Mouse (Mus musculus) thymus, adult 2 months (tissue): ENCODE data around the gene Fkbp6. TPM values are rescaled to one million over a fixed set of nuclear protein-coding genes. Genes with fewer than 3 reads are reported as not detected.
"Not testable (repeated sequence)": the region's sequence is repeated elsewhere in the genome, so short reads cannot be mapped to it uniquely, and the experiment has no call there.

Experiments
- DNase-seq: peaks from one replicate; pipeline ENCODE4 v3.0.0; 2021
- H3K27ac ChIP-seq: fragments of 200-500 bp; 2 replicates; pipeline ENCODE4 v1.5.1; 2012; ENCODE audit warnings: low read length, control low read depth; ENCODE audit not compliant: control insufficient read depth, insufficient read depth
- H3K27me3 ChIP-seq: fragments of 200-500 bp; 2 replicates; pipeline ENCODE4 v1.6.1; 2012; ENCODE audit warnings: mild to moderate bottlenecking, low read length, moderate library complexity, mixed read lengths; ENCODE audit not compliant: control insufficient read depth, insufficient read depth
- H3K36me3 ChIP-seq: fragments of 200-500 bp; 2 replicates; pipeline ENCODE4 v1.6.1; 2012; ENCODE audit warnings: mild to moderate bottlenecking, low read length, moderate library complexity; ENCODE audit not compliant: control insufficient read depth, insufficient read depth
- H3K4me1 ChIP-seq: fragments of 200-500 bp; replicated peaks from 2 replicates; pipeline ENCODE4 v1.6.1; 2012; ENCODE audit warnings: low read length; ENCODE audit not compliant: control insufficient read depth, insufficient read depth
- H3K4me3 ChIP-seq: fragments of 200-500 bp; 2 replicates; pipeline ENCODE4 v1.5.1; 2012; ENCODE audit warnings: mild to moderate bottlenecking, low read length, control low read depth, moderate library complexity; ENCODE audit not compliant: control insufficient read depth, insufficient read depth
- CTCF ChIP-seq: fragments of 200-500 bp; IDR thresholded peaks from 2 replicates; pipeline ENCODE4 v1.5.1; 2012; ENCODE audit warnings: mild to moderate bottlenecking, control low read depth, low read length, moderate library complexity, borderline replicate concordance; ENCODE audit not compliant: control insufficient read depth, poor library complexity, insufficient read depth; ENCODE audit errors: extremely low read depth
- POLR2A ChIP-seq: fragments of 200-500 bp; IDR thresholded peaks from 2 replicates; pipeline ENCODE4 v1.6.1; 2012; ENCODE audit warnings: mild to moderate bottlenecking, low read length, control low read depth, moderate library complexity; ENCODE audit not compliant: control insufficient read depth, poor library complexity, insufficient read depth; ENCODE audit errors: extremely low read depth
- WGBS: fragments of 180-500 bp; shearing (Covaris S2); methylation state at CpG from one replicate; pipeline ENCODE4 v1.1.7; 2018; 5-methylcytosine and 5-hydroxymethylcytosine counted together
- polyA plus RNA-seq: library from polyadenylated mRNA; depleted of rRNA; stranded (reverse); fragments of >200 nt; gene quantifications from 2 replicates; pipeline ENCODE4 v1.2.3, GENCODE M21; 2012

Gene Fkbp6
- polyA plus RNA-seq, 1 experiment = not detected

DNA sequence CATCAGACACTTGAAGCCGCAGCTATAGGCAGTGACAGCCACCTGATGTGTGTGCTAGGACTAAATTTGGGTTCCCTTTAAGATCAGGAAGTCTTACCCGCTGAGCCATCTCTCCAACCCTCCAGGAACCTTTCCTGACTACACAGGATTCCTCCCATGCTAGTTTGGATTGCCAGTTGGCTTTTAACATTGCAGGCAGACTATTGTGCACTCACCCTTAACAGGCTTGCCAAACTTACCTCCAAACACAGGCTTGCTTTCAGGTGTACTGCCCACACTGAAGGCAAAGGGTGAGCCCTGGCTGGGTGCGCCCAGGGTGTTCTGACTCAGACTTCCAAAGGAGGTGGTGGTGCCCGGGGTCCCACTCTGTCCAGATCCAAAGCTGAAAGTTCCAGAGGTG, 30.8 kb upstream of the Fkbp6 start:
- TF ChIP-seq POLR2A (no peak), CTCF (no peak)
- Histone ChIP-seq H3K4me1 (no peaks in the 10 kb centered on the region), H3K4me3 (no peak overlapping the region), H3K27ac (no peak overlapping the region), H3K36me3 (peaks cover 89% of the 10 kb centered on the region), H3K27me3 (no peaks in the 10 kb centered on the region)
- no peak for DNase-seq
- WGBS = 97% methylated on average over 4 of the region's 4 CpGs

DNA sequence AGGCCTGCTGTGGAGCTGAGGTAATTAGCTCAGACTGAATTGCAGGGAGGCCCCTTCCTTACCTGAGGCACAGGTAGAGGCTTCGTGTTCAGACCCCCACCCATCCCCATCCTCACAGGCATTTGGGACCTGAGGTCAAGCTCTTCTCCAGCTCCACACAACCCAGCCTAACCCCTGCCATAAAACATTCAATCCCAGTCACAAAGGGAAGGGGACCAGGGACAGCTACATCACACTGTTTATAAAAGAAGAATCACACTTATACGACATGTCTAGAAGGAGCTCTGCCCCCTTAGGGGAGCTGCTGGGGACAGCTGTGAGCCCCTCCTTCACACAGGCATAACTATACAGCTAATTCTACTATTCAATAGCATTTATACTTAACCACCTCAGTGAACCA, 26.5 kb upstream of the Fkbp6 start:
- TF ChIP-seq POLR2A (no peak), CTCF (no peak)
- no peak overlapping the region for H3K27ac ChIP-seq
- no peak overlapping the region for H3K4me3 ChIP-seq
- no peaks in the 10 kb centered on the region for H3K4me1 ChIP-seq
- H3K36me3 ChIP-seq = peaks cover 76% of the 10 kb centered on the region
- WGBS = 96% methylated on average over 2 of the region's 2 CpGs
- no peaks in the 10 kb centered on the region for H3K27me3 ChIP-seq
- no peak for DNase-seq

DNA sequence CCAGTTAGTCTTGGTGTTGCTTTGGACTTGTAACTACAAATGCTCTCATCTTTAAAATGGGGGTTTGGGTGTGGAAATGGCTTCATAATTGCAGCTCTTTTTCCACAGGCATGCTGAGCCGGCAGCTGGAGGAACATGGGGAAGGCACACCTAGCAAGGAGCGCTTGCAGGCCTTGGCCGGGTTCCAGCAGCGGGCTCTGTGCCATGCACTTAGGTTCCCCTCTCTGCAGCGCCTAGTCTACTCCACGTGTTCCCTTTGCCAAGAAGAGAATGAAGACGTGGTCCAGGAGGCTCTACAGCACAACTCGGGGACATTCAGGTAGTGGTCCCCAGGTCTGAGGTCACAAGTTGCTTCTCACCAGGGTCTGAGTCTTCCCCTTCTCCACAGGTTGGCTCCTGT, 25.3 kb upstream of the Fkbp6 start:
- peaks cover 65% of the 10 kb centered on the region for H3K36me3 ChIP-seq

DNA sequence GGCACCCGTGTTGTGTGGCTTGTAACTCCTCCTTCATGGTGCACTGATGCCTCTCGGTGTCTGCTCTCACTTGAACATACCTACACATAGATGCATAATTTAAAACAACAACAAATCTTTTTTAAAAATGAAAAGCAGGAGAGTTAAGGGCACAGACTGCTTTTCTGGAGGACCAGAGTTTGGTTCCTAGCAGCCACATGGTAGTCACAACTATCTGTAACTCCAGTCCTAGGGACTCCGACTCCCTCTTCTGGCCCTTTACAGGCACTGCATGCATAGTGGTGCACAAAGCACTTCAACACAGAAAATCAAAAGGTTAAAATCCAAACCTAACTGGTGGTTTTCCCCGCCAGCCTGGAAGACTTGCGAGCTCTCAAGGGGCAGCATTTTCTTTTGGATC, 23.8 kb upstream of the Fkbp6 start:
- no peak for DNase-seq
- Histone ChIP-seq H3K36me3 (peaks cover 49% of the 10 kb centered on the region), H3K27me3 (no peaks in the 10 kb centered on the region), H3K4me3 (no peak overlapping the region), H3K4me1 (peaks cover 7% of the 10 kb centered on the region; the same call in 1 of the 2 replicates), H3K27ac (no peak overlapping the region)
- 99% methylated on average over 5 of the region's 5 CpGs for WGBS
- TF ChIP-seq POLR2A (no peak), CTCF (no peak)

More for the DNA sequence above, 25.3 kb upstream of the Fkbp6 start:
- TF ChIP-seq POLR2A (no peak), CTCF (no peak)
- H3K4me1 ChIP-seq = peaks cover 7% of the 10 kb centered on the region; the same call in 1 of the 2 replicates
- DNase-seq = no peak
- H3K27ac ChIP-seq = no peak overlapping the region
- H3K27me3 ChIP-seq = no peaks in the 10 kb centered on the region
- H3K4me3 ChIP-seq = no peak overlapping the region
- 80% methylated on average over 8 of the region's 8 CpGs for WGBS

DNA sequence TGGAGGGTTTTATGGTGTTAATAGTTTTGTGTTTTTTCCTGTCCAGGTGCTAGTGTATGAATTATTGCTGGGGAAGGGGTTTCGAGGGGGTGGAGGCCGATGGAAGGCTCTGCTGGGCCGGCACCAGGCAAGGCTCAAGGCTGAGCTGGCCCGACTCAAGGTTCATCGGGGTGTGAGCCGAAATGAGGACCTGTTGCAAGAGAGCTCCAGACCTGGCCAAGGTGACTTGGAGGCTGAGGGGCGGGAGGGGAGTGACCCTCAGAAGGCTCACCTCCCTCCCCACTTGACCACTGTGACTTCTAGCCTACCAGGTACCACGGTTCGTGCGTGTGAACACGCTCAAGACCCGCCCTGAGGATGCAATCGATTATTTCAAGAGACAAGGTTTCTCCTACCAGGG, 21.4 kb upstream of the Fkbp6 start:
- Histone ChIP-seq H3K4me1 (peaks cover 7% of the 10 kb centered on the region; the same call in 1 of the 2 replicates), H3K4me3 (no peak overlapping the region), H3K27me3 (no peaks in the 10 kb centered on the region), H3K27ac (no peak overlapping the region), H3K36me3 (peaks cover 30% of the 10 kb centered on the region)
- 98% methylated on average over 13 of the region's 13 CpGs for WGBS
- TF ChIP-seq CTCF (no peak), POLR2A (no peak)
- DNase-seq = no peak

DNA sequence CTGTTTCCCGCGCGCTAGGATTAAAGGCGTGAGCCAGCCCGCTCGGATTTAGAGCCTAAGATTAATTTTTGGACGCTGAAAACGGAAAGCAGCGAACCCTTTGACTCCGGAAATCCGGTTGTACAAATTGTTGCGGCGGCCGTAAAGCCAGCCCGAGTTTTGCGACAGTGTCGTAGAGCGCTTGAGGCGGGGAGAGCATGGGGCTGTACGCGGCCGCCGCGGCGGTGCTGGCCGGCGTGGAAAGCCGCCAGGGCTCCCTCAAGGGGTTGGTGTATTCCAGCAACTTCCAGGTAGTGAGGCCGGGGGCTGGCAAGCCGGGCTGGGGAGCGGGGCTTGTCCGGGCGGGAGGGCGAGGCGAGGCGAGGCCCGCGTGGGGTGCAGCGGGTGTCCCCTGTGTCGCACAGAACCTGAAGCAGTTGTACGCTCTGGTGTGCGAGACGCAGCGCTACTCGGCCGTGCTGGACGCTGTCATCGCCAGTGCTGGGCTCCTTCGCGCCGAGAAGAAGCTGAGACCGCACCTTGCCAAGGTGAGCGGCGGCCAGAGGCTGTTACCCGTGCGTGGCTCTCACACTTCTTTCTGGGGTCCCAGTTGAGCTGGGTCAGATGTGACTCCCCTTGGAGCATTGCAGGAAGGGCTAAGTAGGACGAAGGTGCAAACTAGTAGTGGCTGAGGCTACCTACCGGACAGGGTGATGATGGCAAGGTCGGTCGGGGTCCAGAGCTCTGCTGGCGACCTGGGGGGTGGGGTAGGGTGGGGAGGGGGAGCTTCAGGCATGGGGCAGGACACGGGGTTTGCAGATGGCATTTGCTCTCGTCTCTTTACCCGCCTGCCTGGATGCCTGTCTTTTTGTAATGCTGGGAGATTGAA, 20.2 kb upstream of the Fkbp6 start, which contains the start of gene Nsun5:
Gene Nsun5, plus strand, starts transcription at position 167 of the 868 bp plus-strand sequence.
- DNase-seq = peak; percentile 94

DNA sequence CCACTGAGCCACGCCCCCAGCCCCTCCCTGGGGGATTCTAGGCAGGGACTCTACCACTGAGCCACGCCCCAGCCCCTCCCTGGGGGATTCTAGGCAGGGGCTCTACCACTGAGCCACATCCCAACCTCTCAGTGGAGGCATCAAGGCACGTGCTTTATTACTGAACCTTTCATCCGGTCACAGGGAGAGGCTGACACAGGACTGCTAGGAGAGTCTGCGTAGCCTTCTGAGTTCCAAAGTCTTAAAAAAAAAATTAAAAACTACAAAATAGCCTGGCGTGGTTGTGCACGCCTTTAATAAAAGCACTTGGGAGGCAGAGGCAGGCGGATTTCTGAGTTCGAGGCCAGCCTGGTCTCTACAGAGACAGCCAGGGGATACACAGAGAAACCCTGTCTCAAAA, 19.4 kb upstream of the Fkbp6 start:
- H3K4me3 ChIP-seq = peak overlapping the region; percentile 66; the same call in 1 of the 2 replicates
- not testable (repeated sequence) for H3K27me3 ChIP-seq, H3K4me1 ChIP-seq, H3K27ac ChIP-seq, DNase-seq
- peaks cover 10% of the 10 kb centered on the region for H3K36me3 ChIP-seq
- WGBS = 66% methylated on average over 9 of the region's 9 CpGs

More for the DNA sequence above, 20.2 kb upstream of the Fkbp6 start, which contains the start of gene Nsun5:
- H3K36me3 ChIP-seq = peaks cover 19% of the 10 kb centered on the region
- peak within 1 kb of the TSS; percentile 66 for H3K4me3 ChIP-seq
- peaks cover 7% of the 10 kb centered on the region; the same call in 1 of the 2 replicates for H3K4me1 ChIP-seq
- WGBS = under 1% methylated on average over 64 of the region's 64 CpGs
- H3K27me3 ChIP-seq = no peaks in the 10 kb centered on the region
- peak within 1 kb of the TSS; percentile 66; the same call in 1 of the 2 replicates for H3K27ac ChIP-seq
- 0 out of 2 replicates have a peak, but pooled peaks have one; percentile 26 for TF ChIP-seq CTCF
- TF ChIP-seq POLR2A = peak; percentile 46; the same call in 1 of the 2 replicates
